Comparison of ENCODE assay signal across 41 mouse cellular contexts in genomic region chr17:36923491-36923890, GRCm38 (mm10). TPM values are rescaled to one million over a fixed set of nuclear protein-coding genes. Genes with fewer than 3 reads are reported as not detected.
"Had no signal": no experiment of that assay in that cellular context is flagged by ENCODE, and none has a peak within 500 bp of the region (broad histone marks: within the 10 kb centered on the region; RNA-seq: fewer than 3 reads in every experiment).

No protein-coding gene starts in this region.

- H3K36me3 ChIP-seq: heart, embryonic 13.5 days; heart, embryonic 15.5 days; hindbrain, embryonic 10.5 days; hindbrain, embryonic 12.5 days; intestine, embryonic 15.5 days; kidney, embryonic 15.5 days; limb, embryonic 10.5 days; limb, embryonic 12.5 days; liver, embryonic 13.5 days; liver, embryonic 15.5 days had no signal

- H3K27ac ChIP-seq: heart, adult 2 months; heart, embryonic 13.5 days; heart, embryonic 15.5 days; hindbrain, embryonic 10.5 days; hindbrain, embryonic 12.5 days; hindbrain, embryonic 14.5 days; intestine, embryonic 15.5 days; kidney, embryonic 15.5 days; kidney, postnatal 0 days; limb, embryonic 10.5 days; limb, embryonic 12.5 days; liver, embryonic 13.5 days; liver, embryonic 15.5 days had no signal

- DNase-seq: gastrocnemius, postnatal 25 days; heart, adult 2 months; heart, postnatal 14 days; heart, postnatal 36 days; kidney, adult 2 months; kidney, adult 9 months; kidney, postnatal 14 days; kidney, postnatal 36 days; layer of hippocampus, adult 9-11 months; layer of hippocampus, postnatal 36 days; liver; liver, embryonic 13.5 days; liver, postnatal 0 days had no signal

- H3K4me3 ChIP-seq: heart, adult 2 months; heart, embryonic 13.5 days; heart, embryonic 15.5 days; hindbrain, embryonic 10.5 days; hindbrain, embryonic 12.5 days; intestine, embryonic 15.5 days; kidney, embryonic 15.5 days; limb, embryonic 10.5 days; limb, embryonic 12.5 days; liver, embryonic 13.5 days; liver, embryonic 15.5 days had no signal

- H3K27me3 ChIP-seq: hindbrain, embryonic 12.5 days; intestine, embryonic 15.5 days; kidney, embryonic 15.5 days; liver, embryonic 13.5 days had no signal

- H3K9ac ChIP-seq: heart, embryonic 13.5 days; heart, embryonic 15.5 days; hindbrain, embryonic 12.5 days; hindbrain, embryonic 14.5 days; intestine, embryonic 15.5 days; kidney, embryonic 15.5 days; limb, embryonic 12.5 days; liver, embryonic 13.5 days; liver, embryonic 15.5 days; liver, postnatal 0 days had no signal

- H3K4me1 ChIP-seq: heart, embryonic 13.5 days; heart, embryonic 15.5 days; hindbrain, embryonic 12.5 days; intestine, embryonic 15.5 days; limb, embryonic 10.5 days; limb, embryonic 12.5 days; liver, embryonic 13.5 days; liver, embryonic 15.5 days had no signal

- H3K9me3 ChIP-seq: heart, embryonic 13.5 days; heart, embryonic 15.5 days; hindbrain, embryonic 10.5 days; hindbrain, embryonic 12.5 days; intestine, embryonic 15.5 days; kidney, embryonic 15.5 days; limb, embryonic 10.5 days; limb, embryonic 12.5 days; liver, embryonic 13.5 days; liver, embryonic 15.5 days had no signal

RNA-seq across cellular contexts. Expression of gene Rnf39, which starts 19.2 kb away (rescaled TPM):
- total RNA-seq: granulocyte monocyte progenitor cell, adult 5-6 weeks had no signal
- polyA plus RNA-seq: inflammation-experienced regulatory T-cells, adult 6 months; liver, embryonic 13.5 days had no signal

RNA-seq across cellular contexts. Expression of gene Trim31, which starts 25.6 kb away (rescaled TPM):
- total RNA-seq: gastrocnemius, adult 18-20 months; gastrocnemius, adult 8-10 months; gastrocnemius, postnatal 25 days; gastrocnemius, postnatal 4 days; granulocyte monocyte progenitor cell, adult 5-6 weeks; heart, adult 2 months; heart, postnatal 14 days; heart, postnatal 36 days; layer of hippocampus, adult 18-20 months; layer of hippocampus, adult 8-10 months; layer of hippocampus, postnatal 14 days; layer of hippocampus, postnatal 36 days; left cerebral cortex, adult 18-20 months; left cerebral cortex, adult 8-10 months; left cerebral cortex, postnatal 14 days; left cerebral cortex, postnatal 36 days had no signal
- polyA plus RNA-seq: heart, adult 2 months; heart, embryonic 11.5 days; heart, embryonic 13.5 days; heart, embryonic 15.5 days; heart, postnatal 0 days; hindbrain, embryonic 10.5 days; hindbrain, embryonic 12.5 days; hindbrain, embryonic 14.5 days; hindbrain, embryonic 16.5 days; inflammation-experienced regulatory T-cells, adult 6 months; kidney, adult 2 months; kidney, embryonic 15.5 days; kidney, postnatal 0 days; limb, embryonic 10.5 days; limb, embryonic 12.5 days; limb, embryonic 14.5 days; liver, embryonic 11.5 days; liver, embryonic 13.5 days; liver, embryonic 15.5 days; liver, postnatal 0 days had no signal

RNA-seq across cellular contexts. Expression of gene Trim40, which starts 33.6 kb away (rescaled TPM):
- total RNA-seq: gastrocnemius, adult 18-20 months; gastrocnemius, adult 8-10 months; gastrocnemius, postnatal 25 days; gastrocnemius, postnatal 4 days; granulocyte monocyte progenitor cell, adult 5-6 weeks; heart, adult 2 months; heart, postnatal 14 days; heart, postnatal 36 days; layer of hippocampus, adult 18-20 months; layer of hippocampus, postnatal 14 days; layer of hippocampus, postnatal 36 days; left cerebral cortex, postnatal 14 days; left cerebral cortex, postnatal 36 days had no signal
- polyA plus RNA-seq: heart, adult 2 months; heart, embryonic 11.5 days; heart, embryonic 13.5 days; heart, embryonic 15.5 days; heart, postnatal 0 days; hindbrain, embryonic 10.5 days; hindbrain, embryonic 12.5 days; hindbrain, embryonic 14.5 days; inflammation-experienced regulatory T-cells, adult 6 months; kidney, embryonic 15.5 days; kidney, postnatal 0 days; limb, embryonic 10.5 days; limb, embryonic 12.5 days; limb, embryonic 14.5 days; liver, embryonic 11.5 days; liver, embryonic 13.5 days; liver, embryonic 15.5 days; liver, postnatal 0 days had no signal
